Mouse (Mus musculus): Measurements from ENCODE around the gene Adnp. TPM values are rescaled to one million over a fixed set of nuclear protein-coding genes. Genes with fewer than 3 reads are reported as not detected.
A peak's percentile ranks its signal among the peaks of the same experiment; 100 is the strongest.

Gene Adnp
- polyA plus RNA-seq, 1 experiment from 2014 or later: 3.4 TPM

GRCm38 (mm10) chr2:168175946-168176345 lies 31.0 kb downstream of the Adnp start:
- WGBS: 60% methylated on average over 7 of the region's 7 CpGs
- Histone ChIP-seq H3K4me3 (ENCODE audit: low read depth, low read length) (no peak overlapping the region), H3K27ac (ENCODE audit: low read length) (no peak overlapping the region), H3K9me3 (ENCODE audit: low read length) (no peaks in the 10 kb centered on the region), H3K4me2 (replicated peaks; ENCODE audit: low read depth, low read length) (no peak overlapping the region), H3K27me3 (replicated peaks; ENCODE audit: insufficient read depth, low read length) (no peaks in the 10 kb centered on the region), H3K9ac (replicated peaks; ENCODE audit: low read depth) (no peak overlapping the region), H3K4me1 (ENCODE audit: insufficient read depth, low read depth, low read length) (no peaks in the 10 kb centered on the region), H3K36me3 (ENCODE audit: insufficient read depth, low read length) (peaks cover 4% of the 10 kb centered on the region; the same call in 1 of the 2 replicates)
- DNase-seq (ENCODE audit: low spot score) (no peak), ATAC-seq (no peak)
- TF ChIP-seq EP300 (IDR thresholded peaks at IDR 0.05) (no peak), CTCF (IDR thresholded peaks at IDR 0.05) (no peak)

GRCm38 (mm10) chr2:168170167-168170685 lies 36.7 kb downstream of the Adnp start:
- peak overlapping the region; percentile 73 for H3K27ac ChIP-seq (ENCODE audit: low read length)
- H3K4me1 ChIP-seq (ENCODE audit: insufficient read depth, low read depth, low read length): peaks cover 9% of the 10 kb centered on the region; the same call in 1 of the 2 replicates
- no peaks in the 10 kb centered on the region for H3K27me3 ChIP-seq (replicated peaks; ENCODE audit: insufficient read depth, low read length)
- no peaks in the 10 kb centered on the region for H3K9me3 ChIP-seq (ENCODE audit: low read length)
- H3K36me3 ChIP-seq (ENCODE audit: insufficient read depth, low read length): no peaks in the 10 kb centered on the region
- WGBS: 13% methylated on average over 13 of the region's 13 CpGs
- H3K4me3 ChIP-seq (ENCODE audit: low read depth, low read length): peak overlapping the region; percentile 18; the same call in 1 of the 2 replicates
- DNase-seq (ENCODE audit: low spot score) (peak; percentile 94), ATAC-seq (peak; percentile 97)
- no peak overlapping the region for H3K9ac ChIP-seq (replicated peaks; ENCODE audit: low read depth)
- TF ChIP-seq CTCF (IDR thresholded peaks at IDR 0.05) (no peak), EP300 (IDR thresholded peaks at IDR 0.05) (no peak)
- peak overlapping the region; percentile 47 for H3K4me2 ChIP-seq (replicated peaks; ENCODE audit: low read depth, low read length)

- peak; percentile 11 for ATAC-seq
- 9% methylated on average over 9 of the region's 9 CpGs for WGBS
Measured at GRCm38 (mm10) chr2:168169800-168170113, 37.2 kb downstream of the Adnp start.

GRCm38 (mm10) chr2:168168892-168169799 lies 37.8 kb downstream of the Adnp start:
- 41% methylated on average over 9 of the region's 9 CpGs for WGBS
- Histone ChIP-seq H3K27ac (ENCODE audit: low read length) (peak overlapping the region; percentile 73; the same call in 1 of the 2 replicates), H3K9ac (replicated peaks; ENCODE audit: low read depth) (no peak overlapping the region), H3K36me3 (ENCODE audit: insufficient read depth, low read length) (no peaks in the 10 kb centered on the region), H3K27me3 (replicated peaks; ENCODE audit: insufficient read depth, low read length) (no peaks in the 10 kb centered on the region), H3K4me3 (ENCODE audit: low read depth, low read length) (no peak overlapping the region), H3K4me1 (ENCODE audit: insufficient read depth, low read depth, low read length) (peaks cover 9% of the 10 kb centered on the region; the same call in 1 of the 2 replicates), H3K9me3 (ENCODE audit: low read length) (no peaks in the 10 kb centered on the region), H3K4me2 (replicated peaks; ENCODE audit: low read depth, low read length) (peak overlapping the region; percentile 47; the same call in 1 of the 2 replicates)
- DNase-seq (ENCODE audit: low spot score) (peak; percentile 61), ATAC-seq (peak; percentile 52)
- TF ChIP-seq EP300 (IDR thresholded peaks at IDR 0.05) (no peak), CTCF (IDR thresholded peaks at IDR 0.05) (no peak)

More at GRCm38 (mm10) chr2:168169800-168170113, 37.2 kb downstream of the Adnp start:
- TF ChIP-seq CTCF (IDR thresholded peaks at IDR 0.05) (no peak), EP300 (IDR thresholded peaks at IDR 0.05) (no peak)
- H3K9ac ChIP-seq (replicated peaks; ENCODE audit: low read depth): no peak overlapping the region
- H3K4me3 ChIP-seq (ENCODE audit: low read depth, low read length): peak overlapping the region; percentile 18; the same call in 1 of the 2 replicates
- no peaks in the 10 kb centered on the region for H3K27me3 ChIP-seq (replicated peaks; ENCODE audit: insufficient read depth, low read length)
- H3K4me1 ChIP-seq (ENCODE audit: insufficient read depth, low read depth, low read length): peaks cover 9% of the 10 kb centered on the region; the same call in 1 of the 2 replicates
- peak overlapping the region; percentile 73 for H3K27ac ChIP-seq (ENCODE audit: low read length)
- no peaks in the 10 kb centered on the region for H3K36me3 ChIP-seq (ENCODE audit: insufficient read depth, low read length)
- H3K4me2 ChIP-seq (replicated peaks; ENCODE audit: low read depth, low read length): peak overlapping the region; percentile 47
- no peaks in the 10 kb centered on the region for H3K9me3 ChIP-seq (ENCODE audit: low read length)
- no peak for DNase-seq (ENCODE audit: low spot score)

- 50% methylated on average over 3 of the region's 3 CpGs for WGBS
Measured at GRCm38 (mm10) chr2:168167781-168168180, 39.1 kb downstream of the Adnp start.

GRCm38 (mm10) chr2:168166750-168167460 lies 40.0 kb downstream of the Adnp start:
- Histone ChIP-seq H3K27ac (ENCODE audit: low read length) (no peak overlapping the region; the same call in 1 of the 2 replicates), H3K4me2 (replicated peaks; ENCODE audit: low read depth, low read length) (no peak overlapping the region), H3K36me3 (ENCODE audit: insufficient read depth, low read length) (no peaks in the 10 kb centered on the region), H3K9ac (replicated peaks; ENCODE audit: low read depth) (no peak overlapping the region), H3K4me3 (ENCODE audit: low read depth, low read length) (no peak overlapping the region), H3K27me3 (replicated peaks; ENCODE audit: insufficient read depth, low read length) (no peaks in the 10 kb centered on the region), H3K9me3 (ENCODE audit: low read length) (no peaks in the 10 kb centered on the region), H3K4me1 (ENCODE audit: insufficient read depth, low read depth, low read length) (peaks cover 9% of the 10 kb centered on the region; the same call in 1 of the 2 replicates)
- ATAC-seq (0 out of 2 replicates have a peak, but pooled peaks have one; percentile 4), DNase-seq (ENCODE audit: low spot score) (peak; percentile 42)
- 34% methylated on average over 21 of the region's 21 CpGs for WGBS
- TF ChIP-seq EP300 (IDR thresholded peaks at IDR 0.05) (no peak), CTCF (IDR thresholded peaks at IDR 0.05) (no peak)

More at GRCm38 (mm10) chr2:168167781-168168180, 39.1 kb downstream of the Adnp start:
- ATAC-seq: no peak
- H3K4me3 ChIP-seq (ENCODE audit: low read depth, low read length): no peak overlapping the region
- no peaks in the 10 kb centered on the region for H3K36me3 ChIP-seq (ENCODE audit: insufficient read depth, low read length)
- H3K27me3 ChIP-seq (replicated peaks; ENCODE audit: insufficient read depth, low read length): no peaks in the 10 kb centered on the region
- TF ChIP-seq EP300 (IDR thresholded peaks at IDR 0.05): no peak
- no peak for TF ChIP-seq CTCF (IDR thresholded peaks at IDR 0.05)
- no peak overlapping the region for H3K9ac ChIP-seq (replicated peaks; ENCODE audit: low read depth)
- no peak for DNase-seq (ENCODE audit: low spot score)
- no peaks in the 10 kb centered on the region for H3K9me3 ChIP-seq (ENCODE audit: low read length)
- H3K4me1 ChIP-seq (ENCODE audit: insufficient read depth, low read depth, low read length): peaks cover 9% of the 10 kb centered on the region; the same call in 1 of the 2 replicates
- no peak overlapping the region for H3K27ac ChIP-seq (ENCODE audit: low read length)
- H3K4me2 ChIP-seq (replicated peaks; ENCODE audit: low read depth, low read length): no peak overlapping the region
